Mouse (Mus musculus) G1E-ER4 (cell line): Measurements from ENCODE around the gene Mios. TPM values are rescaled to one million over a fixed set of nuclear protein-coding genes. Genes with fewer than 3 reads are reported as not detected.

Experiments
- GATA1 ChIP-seq: IDR thresholded peaks from one replicate; pipeline ENCODE4 v1.8.0; 2012; ENCODE audit warnings: low read length, inconsistent platforms
- polyA plus RNA-seq: library from polyadenylated mRNA; stranded (reverse); fragments of >175 nt; gene quantifications from 2 replicates; pipeline ENCODE4 v1.2.3, GENCODE M21; 2012

The Mios gene
- polyA plus RNA-seq, 1 experiment: 9.4 TPM

- TF ChIP-seq GATA1: no peak
Measured at GRCm38 (mm10) chr6:8259004-8259666, 50.1 kb downstream of the Mios start, which contains the start of the genes Rpa3, Umad1 and Gm45062. Rpa3 (minus strand) TSS chr6:8259173. Umad1 (plus strand) TSS chr6:8259288. Gm45062 (plus strand) TSS chr6:8259450.

GRCm38 (mm10) chr6:8259667-8260044 is 50.6 kb downstream of the Mios start:
- no peak for TF ChIP-seq GATA1

GRCm38 (mm10) chr6:8271047-8271446 is 62.0 kb downstream of the Mios start:
- TF ChIP-seq GATA1: no peak

GRCm38 (mm10) chr6:8274387-8275054 is 65.5 kb downstream of the Mios start:
- TF ChIP-seq GATA1: no peak

GRCm38 (mm10) chr6:8275098-8275497 is 66.1 kb downstream of the Mios start:
- no peak for TF ChIP-seq GATA1

- no peak for TF ChIP-seq GATA1
Measured at GRCm38 (mm10) chr6:8276431-8276830, 67.4 kb downstream of the Mios start.

- no peak for TF ChIP-seq GATA1
Measured at GRCm38 (mm10) chr6:8278426-8279002, 69.5 kb downstream of the Mios start.

- TF ChIP-seq GATA1: no peak
Measured at GRCm38 (mm10) chr6:8283255-8283654, 74.2 kb downstream of the Mios start.

- no peak for TF ChIP-seq GATA1
Measured at GRCm38 (mm10) chr6:8285401-8285960, 76.5 kb downstream of the Mios start.

Other genes with a start within 250 kb of the Mios start
- gene Col28a1, start 16.6 kb upstream of the Mios start, polyA plus RNA-seq: not detected in 2 replicates
- gene Rpa3, start 50.0 kb downstream of the Mios start, polyA plus RNA-seq: 1.5 and 2.9 TPM in 2 replicates
- gene Umad1, start 50.1 kb downstream of the Mios start, polyA plus RNA-seq: 8.3 and 11.6 TPM in 2 replicates
- gene Gm45062, start 50.2 kb downstream of the Mios start, polyA plus RNA-seq: 0.02 TPM in 1 of 2 replicates, not detected in the other